Mouse (Mus musculus): ENCODE measurements around the gene Ly6g6c. TPM values are rescaled to one million over a fixed set of nuclear protein-coding genes. Genes with fewer than 3 reads are reported as not detected.

The Ly6g6c gene
- polyA plus RNA-seq, 1 experiment = 0.15 TPM

DNA sequence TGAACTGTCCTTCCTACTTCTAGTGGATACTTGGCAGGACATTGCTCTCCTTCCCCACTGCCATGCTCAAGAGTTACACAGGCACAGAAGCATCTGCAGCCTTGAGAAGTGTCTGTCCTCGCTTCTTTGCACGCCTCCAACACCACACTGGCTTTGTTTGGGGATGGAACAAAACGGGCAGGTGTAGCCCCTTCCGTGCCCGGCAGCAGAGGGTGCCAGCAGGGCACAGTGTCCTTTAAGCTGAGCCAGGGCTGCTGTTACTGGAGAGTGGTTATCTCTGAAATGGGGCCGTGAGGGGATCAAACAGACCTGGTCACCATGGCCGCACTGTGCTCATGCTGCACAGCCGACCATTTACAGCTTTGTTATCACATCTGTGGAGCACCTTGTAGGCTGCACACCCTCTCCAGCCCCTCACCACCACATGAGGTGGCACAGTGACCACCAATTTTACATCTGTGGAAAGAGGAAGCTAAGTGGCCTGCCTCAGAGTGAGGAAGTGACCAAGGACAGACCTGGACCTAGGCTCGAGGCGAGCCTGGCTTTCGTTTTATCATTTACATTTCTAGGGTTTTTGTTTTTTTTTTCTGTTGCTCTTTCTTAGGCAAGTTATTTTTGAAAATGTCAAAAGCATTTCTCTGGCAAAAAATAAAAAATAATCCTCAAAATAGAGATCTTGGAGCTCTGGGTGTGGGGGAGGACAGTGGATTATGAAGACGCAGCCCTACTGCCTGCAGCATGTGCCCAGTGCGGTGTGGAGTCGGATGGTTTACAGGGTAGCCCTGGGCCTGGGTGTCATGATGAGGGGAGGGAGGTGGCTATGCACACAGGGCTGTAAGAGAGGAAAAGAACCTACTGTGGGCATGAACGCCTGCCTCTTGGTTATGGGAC is 29.5 kb downstream of the Ly6g6c start:
- DNase-seq = peak in 1 of 2 experiments; percentile 53
- no peak for TF ChIP-seq CTCF (IDR thresholded peaks at IDR 0.05; ENCODE audit: borderline replicate concordance, insufficient read depth, low read depth, low read length)
- TF ChIP-seq POLR2A (IDR thresholded peaks at IDR 0.05; ENCODE audit: borderline replicate concordance, insufficient read depth, low read length) = no peak
- WGBS = 53% methylated on average over 15 of the region's 15 CpGs
- H3K4me3 ChIP-seq (replicated peaks; ENCODE audit: insufficient read depth, low read depth, low read length) = no peak overlapping the region
- H3K4me1 ChIP-seq (ENCODE audit: control insufficient read depth, insufficient read depth, low read length) = peaks cover 66% of the 10 kb centered on the region
- no peaks in the 10 kb centered on the region for H3K27me3 ChIP-seq (ENCODE audit: control insufficient read depth, insufficient read depth, low read length)
- 0 out of 2 replicates have a peak overlapping the region, but pooled peaks have one; percentile 15 for H3K27ac ChIP-seq (ENCODE audit: insufficient read depth, low read length)

- Histone ChIP-seq H3K27ac (ENCODE audit: insufficient read depth, low read length) (peak overlapping the region; percentile 86), H3K4me3 (replicated peaks; ENCODE audit: insufficient read depth, low read depth, low read length) (no peak overlapping the region), H3K4me1 (ENCODE audit: control insufficient read depth, insufficient read depth, low read length) (peaks cover 76% of the 10 kb centered on the region), H3K27me3 (ENCODE audit: control insufficient read depth, insufficient read depth, low read length) (no peaks in the 10 kb centered on the region)
- WGBS = 20% methylated on average over 12 of the region's 12 CpGs
- TF ChIP-seq POLR2A (IDR thresholded peaks at IDR 0.05; ENCODE audit: borderline replicate concordance, insufficient read depth, low read length) (no peak), CTCF (IDR thresholded peaks at IDR 0.05; ENCODE audit: borderline replicate concordance, insufficient read depth, low read depth, low read length) (no peak)
- peak; percentile 59 to 67 for DNase-seq
Measured at GRCm38 (mm10) chr17:35096597-35096996, 31.4 kb downstream of the Ly6g6c start.

- Histone ChIP-seq H3K4me3 (replicated peaks; ENCODE audit: insufficient read depth, low read depth, low read length) (no peak overlapping the region), H3K4me1 (ENCODE audit: control insufficient read depth, insufficient read depth, low read length) (peaks cover 76% of the 10 kb centered on the region), H3K27ac (ENCODE audit: insufficient read depth, low read length) (peak overlapping the region; percentile 86), H3K27me3 (ENCODE audit: control insufficient read depth, insufficient read depth, low read length) (no peaks in the 10 kb centered on the region)
- DNase-seq = peak; percentile 72 to 78
- WGBS = 13% methylated on average over 12 of the region's 12 CpGs
- TF ChIP-seq POLR2A (IDR thresholded peaks at IDR 0.05; ENCODE audit: borderline replicate concordance, insufficient read depth, low read length) (no peak), CTCF (IDR thresholded peaks at IDR 0.05; ENCODE audit: borderline replicate concordance, insufficient read depth, low read depth, low read length) (0 out of 2 replicates have a peak, but pooled peaks have one; percentile 41)
Measured at GRCm38 (mm10) chr17:35097164-35097655, 32.0 kb downstream of the Ly6g6c start.

- no peak for DNase-seq
- no peaks in the 10 kb centered on the region for H3K27me3 ChIP-seq (ENCODE audit: control insufficient read depth, insufficient read depth, low read length)
- H3K27ac ChIP-seq (ENCODE audit: insufficient read depth, low read length) = no peak overlapping the region
- H3K4me3 ChIP-seq (replicated peaks; ENCODE audit: insufficient read depth, low read depth, low read length) = no peak overlapping the region
- TF ChIP-seq POLR2A (IDR thresholded peaks at IDR 0.05; ENCODE audit: borderline replicate concordance, insufficient read depth, low read length) (no peak), CTCF (IDR thresholded peaks at IDR 0.05; ENCODE audit: borderline replicate concordance, insufficient read depth, low read depth, low read length) (no peak)
- peaks cover 78% of the 10 kb centered on the region for H3K4me1 ChIP-seq (ENCODE audit: control insufficient read depth, insufficient read depth, low read length)
- 46% methylated on average over 10 of the region's 10 CpGs for WGBS
Measured at GRCm38 (mm10) chr17:35100196-35100765, 35.1 kb downstream of the Ly6g6c start.

GRCm38 (mm10) chr17:35101161-35101560 is 36.0 kb downstream of the Ly6g6c start:
- TF ChIP-seq CTCF (IDR thresholded peaks at IDR 0.05; ENCODE audit: borderline replicate concordance, insufficient read depth, low read depth, low read length) (no peak), POLR2A (IDR thresholded peaks at IDR 0.05; ENCODE audit: borderline replicate concordance, insufficient read depth, low read length) (no peak)
- Histone ChIP-seq H3K4me3 (replicated peaks; ENCODE audit: insufficient read depth, low read depth, low read length) (no peak overlapping the region), H3K27ac (ENCODE audit: insufficient read depth, low read length) (peak overlapping the region; percentile 29), H3K4me1 (ENCODE audit: control insufficient read depth, insufficient read depth, low read length) (peaks cover 80% of the 10 kb centered on the region), H3K27me3 (ENCODE audit: control insufficient read depth, insufficient read depth, low read length) (no peaks in the 10 kb centered on the region)
- 30% methylated on average over 11 of the region's 11 CpGs for WGBS
- DNase-seq = no peak

DNA sequence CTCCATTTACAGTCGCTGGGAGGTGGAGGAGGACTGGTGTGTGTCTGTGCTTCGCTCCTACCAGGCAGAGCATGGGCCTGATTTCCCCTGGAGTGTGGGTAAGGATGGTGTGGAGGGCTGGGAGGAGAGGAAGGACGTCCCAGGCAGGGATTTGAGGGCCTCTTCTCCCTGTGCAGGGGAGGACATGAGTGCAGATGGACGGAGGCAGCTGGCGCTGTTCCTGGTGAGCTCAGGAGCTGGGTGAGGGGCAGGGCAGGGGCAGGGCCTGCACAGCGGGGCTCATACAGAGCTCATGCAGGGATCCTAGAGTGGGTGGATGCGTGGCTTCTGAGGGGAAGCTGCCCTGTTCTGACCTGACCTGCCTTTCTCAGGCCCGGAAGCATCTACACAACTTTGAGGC is 37.1 kb downstream of the Ly6g6c start:
- TF ChIP-seq POLR2A (IDR thresholded peaks at IDR 0.05; ENCODE audit: borderline replicate concordance, insufficient read depth, low read length) (no peak), CTCF (IDR thresholded peaks at IDR 0.05; ENCODE audit: borderline replicate concordance, insufficient read depth, low read depth, low read length) (no peak)

GRCm38 (mm10) chr17:35103221-35103690 is 38.1 kb downstream of the Ly6g6c start:
- no peak for DNase-seq
- no peak overlapping the region for H3K4me3 ChIP-seq (replicated peaks; ENCODE audit: insufficient read depth, low read depth, low read length)
- TF ChIP-seq CTCF (IDR thresholded peaks at IDR 0.05; ENCODE audit: borderline replicate concordance, insufficient read depth, low read depth, low read length) = no peak
- no peak for TF ChIP-seq POLR2A (IDR thresholded peaks at IDR 0.05; ENCODE audit: borderline replicate concordance, insufficient read depth, low read length)
- no peak overlapping the region for H3K27ac ChIP-seq (ENCODE audit: insufficient read depth, low read length)
- no peaks in the 10 kb centered on the region for H3K27me3 ChIP-seq (ENCODE audit: control insufficient read depth, insufficient read depth, low read length)
- 35% methylated on average over 6 of the region's 6 CpGs for WGBS
- H3K4me1 ChIP-seq (ENCODE audit: control insufficient read depth, insufficient read depth, low read length) = peaks cover 68% of the 10 kb centered on the region

More for the DNA sequence above, 37.1 kb downstream of the Ly6g6c start:
- 18% methylated on average over 8 of the region's 8 CpGs for WGBS
- H3K27me3 ChIP-seq (ENCODE audit: control insufficient read depth, insufficient read depth, low read length) = no peaks in the 10 kb centered on the region
- H3K27ac ChIP-seq (ENCODE audit: insufficient read depth, low read length) = peak overlapping the region; percentile 29
- H3K4me3 ChIP-seq (replicated peaks; ENCODE audit: insufficient read depth, low read depth, low read length) = no peak overlapping the region
- H3K4me1 ChIP-seq (ENCODE audit: control insufficient read depth, insufficient read depth, low read length) = peaks cover 71% of the 10 kb centered on the region
- DNase-seq = peak in 1 of 2 experiments; percentile 55
